Mouse (Mus musculus) thymus, adult 2 months (tissue): ENCODE results near the gene Gm525.

Experiments
- CTCF ChIP-seq: fragments of 200-500 bp; IDR thresholded peaks from 2 replicates; pipeline ENCODE4 v1.5.1; 2012; ENCODE audit warnings: mild to moderate bottlenecking, control low read depth, low read length, moderate library complexity, borderline replicate concordance; ENCODE audit not compliant: control insufficient read depth, poor library complexity, insufficient read depth; ENCODE audit errors: extremely low read depth
- POLR2A ChIP-seq: fragments of 200-500 bp; IDR thresholded peaks from 2 replicates; pipeline ENCODE4 v1.6.1; 2012; ENCODE audit warnings: mild to moderate bottlenecking, low read length, control low read depth, moderate library complexity; ENCODE audit not compliant: control insufficient read depth, poor library complexity, insufficient read depth; ENCODE audit errors: extremely low read depth

DNA sequence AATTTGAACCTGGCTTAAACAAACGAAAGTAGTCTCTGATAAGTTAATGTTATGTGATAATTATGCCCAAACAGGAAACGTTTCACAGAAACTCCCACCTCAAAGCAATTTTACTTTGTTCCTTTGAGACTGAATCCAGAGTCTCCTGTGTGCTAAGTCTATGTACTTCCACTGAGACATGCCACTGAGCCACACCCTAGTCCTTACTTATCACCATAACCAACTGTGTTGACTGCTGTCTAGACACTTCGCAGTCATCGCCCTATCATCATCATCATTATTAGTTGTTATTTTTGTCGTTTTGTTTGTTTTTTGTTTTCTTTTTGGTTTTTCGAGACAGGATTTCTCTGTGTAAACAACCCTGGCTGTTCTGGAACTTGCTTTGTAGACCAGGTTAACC lies 9.3 kb upstream of the Gm525 start:
- TF ChIP-seq CTCF (no peak), POLR2A (no peak)
